Mouse (Mus musculus) T-cell, adult 2 months (primary cell): ENCODE results near the gene Nxpe3.
"Not testable (repeated sequence)": the region's sequence is repeated elsewhere in the genome, so short reads cannot be mapped to it uniquely, and the experiment has no call there.

ENCODE experiments used
- DNase-seq: peaks from one replicate; pipeline ENCODE4 v3.0.0; 2022; ENCODE audit warnings: low spot score

The Nxpe3 gene

GRCm38 (mm10) chr16:55890346-55891136, 4.5 kb downstream of the Nxpe3 start:
- no peak for DNase-seq

- no peak for DNase-seq
Measured at GRCm38 (mm10) chr16:55889451-55889850, 5.6 kb downstream of the Nxpe3 start.

- no peak for DNase-seq
Measured at GRCm38 (mm10) chr16:55888584-55888960, 6.5 kb downstream of the Nxpe3 start.

- DNase-seq: peak; percentile 32
Measured at GRCm38 (mm10) chr16:55887814-55888583, 7.1 kb downstream of the Nxpe3 start.

GRCm38 (mm10) chr16:55884246-55884645, 10.8 kb downstream of the Nxpe3 start:
- no peak for DNase-seq

GRCm38 (mm10) chr16:55876025-55876424, 19.1 kb downstream of the Nxpe3 start:
- DNase-seq: no peak

GRCm38 (mm10) chr16:55863832-55864231, 31.3 kb downstream of the Nxpe3 start:
- DNase-seq: no peak

GRCm38 (mm10) chr16:55863149-55863815, 31.8 kb downstream of the Nxpe3 start:
- peak; percentile 67 for DNase-seq

GRCm38 (mm10) chr16:55861104-55861503, 34.0 kb downstream of the Nxpe3 start:
- no peak for DNase-seq

GRCm38 (mm10) chr16:55859421-55859820, 35.7 kb downstream of the Nxpe3 start:
- DNase-seq: not testable (repeated sequence)

- DNase-seq: peak; percentile 76
Measured at GRCm38 (mm10) chr16:55858465-55858864, 36.6 kb downstream of the Nxpe3 start.

GRCm38 (mm10) chr16:55852943-55853727, 42.0 kb downstream of the Nxpe3 start:
- DNase-seq: peak; percentile 72

- no peak for DNase-seq
Measured at GRCm38 (mm10) chr16:55852515-55852914, 42.6 kb downstream of the Nxpe3 start.

GRCm38 (mm10) chr16:55850485-55850884, 44.6 kb downstream of the Nxpe3 start:
- no peak for DNase-seq

- DNase-seq: no peak
Measured at GRCm38 (mm10) chr16:55847679-55848078, 47.4 kb downstream of the Nxpe3 start.

GRCm38 (mm10) chr16:55844847-55845246, 50.2 kb downstream of the Nxpe3 start:
- DNase-seq: no peak

GRCm38 (mm10) chr16:55843919-55844318, 51.2 kb downstream of the Nxpe3 start:
- no peak for DNase-seq

GRCm38 (mm10) chr16:55843134-55843533, 52.0 kb downstream of the Nxpe3 start:
- DNase-seq: no peak

- DNase-seq: no peak
Measured at GRCm38 (mm10) chr16:55841506-55841905, 53.6 kb downstream of the Nxpe3 start.

- peak; percentile 64 for DNase-seq
Measured at GRCm38 (mm10) chr16:55838510-55839474, 56.3 kb downstream of the Nxpe3 start, which contains the start of gene Nfkbiz. Gene Nfkbiz, minus strand, starts transcription at chr16:55838899.

- no peak for DNase-seq
Measured at GRCm38 (mm10) chr16:55838129-55838509, 57.0 kb downstream of the Nxpe3 start.
